Mouse (Mus musculus) thymus, postnatal 25 days (tissue): ENCODE results near the gene Oxct2a.
"Not testable (repeated sequence)": the region's sequence is repeated elsewhere in the genome, so short reads cannot be mapped to it uniquely, and the experiment has no call there.

Source experiments
- DNase-seq: peaks from one replicate; pipeline ENCODE4 v3.0.0; 2022

Gene Oxct2a

DNA sequence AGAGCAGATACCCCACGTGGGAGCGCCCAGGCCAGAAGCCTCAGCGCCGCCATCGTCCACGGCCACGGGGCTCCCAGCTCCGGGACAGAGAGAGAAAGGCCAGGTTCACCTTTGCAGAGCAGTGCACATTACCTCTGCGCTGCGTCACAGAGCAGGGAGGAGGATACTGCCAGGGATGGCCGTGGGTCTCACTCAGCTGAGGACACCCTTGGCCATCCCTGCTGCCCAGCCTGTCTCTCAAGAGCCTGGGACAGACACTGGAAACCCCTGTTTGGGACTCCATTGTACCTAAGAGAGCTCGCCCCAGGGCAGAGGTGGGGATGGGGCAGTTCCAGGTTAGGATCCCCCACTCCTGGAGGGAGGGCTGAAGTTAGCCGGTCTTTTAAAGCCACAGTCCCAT is at the start of gene Oxct2a:
Oxct2a (minus strand) TSS at position 101 of the 400 bp plus-strand sequence.
- no peak for DNase-seq

DNA sequence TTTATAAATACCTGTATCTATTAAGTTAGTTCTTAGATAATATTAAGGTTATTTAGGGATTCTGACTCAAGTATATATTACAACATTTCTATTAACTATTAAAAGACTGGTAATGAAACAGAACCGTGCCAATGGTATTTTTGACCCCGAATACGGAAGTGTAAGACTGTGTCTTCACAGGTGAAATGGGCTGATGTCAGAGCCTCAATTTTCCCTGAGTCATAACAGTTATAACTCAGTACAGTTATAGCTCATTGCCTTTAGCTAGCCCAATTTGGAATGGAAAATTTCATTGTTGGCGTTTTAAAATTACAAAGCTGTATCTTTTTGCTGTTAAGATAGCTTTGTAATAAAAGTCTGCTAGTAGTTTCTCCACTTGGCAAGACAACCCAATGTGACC is 40.1 kb upstream of the Oxct2a start:
- no peak for DNase-seq

DNA sequence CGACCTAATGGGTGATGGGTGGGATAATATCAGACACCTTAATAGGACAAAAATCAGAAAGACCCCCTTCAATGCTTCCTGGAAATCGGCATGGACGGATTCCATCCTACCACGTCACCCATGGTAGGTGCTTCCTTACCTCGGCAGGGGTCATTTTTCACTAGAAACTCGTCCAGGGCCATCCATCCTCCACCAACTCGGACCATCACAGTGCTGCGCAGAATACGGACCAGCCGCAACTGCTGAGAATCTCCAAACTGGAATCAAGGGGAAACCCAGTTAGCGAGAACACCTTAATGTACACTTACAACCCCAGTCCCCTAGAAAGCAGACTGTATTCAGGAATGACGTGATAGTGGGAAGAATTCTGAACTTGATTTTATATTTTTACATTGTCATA is 37.3 kb upstream of the Oxct2a start:
- DNase-seq, result no peak

DNA sequence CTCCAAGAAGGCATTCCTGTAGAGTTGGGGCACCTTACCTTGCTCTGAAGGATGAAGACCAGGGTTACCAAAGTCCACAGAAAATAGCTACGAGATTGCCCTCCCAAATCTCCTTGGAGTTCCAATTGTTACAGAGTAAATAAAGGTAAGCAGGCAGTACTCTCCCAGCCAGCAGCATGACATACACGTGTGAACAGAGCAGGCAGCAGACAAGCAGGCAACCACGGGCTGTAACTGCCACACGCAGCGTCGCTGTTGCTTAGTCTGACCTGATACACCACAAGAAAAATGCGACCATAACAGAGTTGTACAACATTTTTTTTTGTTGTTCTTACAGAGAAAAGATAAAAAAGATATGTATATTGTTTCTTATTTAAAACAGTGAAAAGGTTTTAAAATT is 35.2 kb upstream of the Oxct2a start:
- no peak for DNase-seq

DNA sequence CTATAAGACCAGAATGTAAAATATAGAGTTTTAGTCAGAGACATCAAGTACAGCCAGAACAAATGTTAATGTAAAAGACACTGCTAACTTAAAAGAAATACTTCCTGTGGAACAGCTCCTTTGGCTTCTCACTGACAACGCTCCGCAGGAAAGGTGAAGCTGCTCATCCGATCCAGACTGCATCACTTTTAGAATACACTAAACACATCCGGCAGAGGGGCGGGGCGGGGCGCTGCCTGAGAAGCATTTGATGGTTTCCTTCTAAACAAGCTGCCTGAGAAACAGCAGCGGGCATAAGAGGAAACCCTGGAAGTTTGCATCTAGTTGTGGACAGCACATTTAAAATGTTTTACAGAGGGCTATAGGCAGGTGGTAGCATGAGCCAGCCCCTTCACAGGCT is 32.5 kb upstream of the Oxct2a start:
- DNase-seq, result no peak

DNA sequence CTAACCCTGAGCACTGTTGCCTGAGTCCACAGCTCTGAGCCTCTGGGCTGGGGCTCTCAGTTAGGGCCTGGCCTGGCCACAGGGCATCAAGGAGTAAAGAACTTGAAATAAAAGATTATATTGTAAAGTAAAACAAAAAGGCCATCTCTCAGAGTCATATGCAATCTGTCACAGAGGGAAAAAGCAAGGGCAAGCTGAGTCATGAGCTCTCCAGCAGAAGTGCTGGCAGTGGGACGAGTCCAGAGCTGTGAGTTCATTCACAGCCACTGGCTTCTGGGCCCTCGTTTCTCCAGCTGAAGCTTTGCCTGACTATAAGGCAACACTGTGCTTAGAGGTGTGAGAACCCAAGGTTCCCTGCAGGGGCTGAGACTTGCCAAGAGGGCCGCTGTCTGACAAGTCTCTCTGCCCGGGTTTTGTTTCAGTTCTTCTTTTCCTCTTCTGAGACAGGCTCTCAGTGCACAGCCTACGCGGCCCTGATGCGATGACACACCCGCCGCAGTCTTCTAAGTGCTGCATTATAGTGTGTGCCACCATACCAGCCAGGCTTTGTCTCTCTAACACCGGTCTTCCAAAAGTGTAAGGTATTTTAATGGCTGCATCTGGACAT is 29.9 kb upstream of the Oxct2a start:
- DNase-seq, result no peak

DNA sequence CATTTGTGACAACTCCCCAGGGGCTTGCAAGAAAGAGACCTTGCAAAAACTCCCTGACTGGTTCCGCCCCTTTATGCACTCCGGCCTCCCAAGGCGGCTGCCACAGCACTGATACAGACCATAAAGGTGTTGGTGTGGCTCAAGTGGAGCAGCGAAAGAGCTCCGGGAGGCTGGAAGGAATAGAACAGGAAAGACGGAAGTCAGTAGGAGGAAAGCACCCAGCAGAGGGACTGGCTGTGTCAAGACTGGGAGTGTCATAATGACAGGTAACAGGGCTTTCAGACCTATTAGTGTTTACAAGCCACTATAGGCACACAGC is 20.0 kb upstream of the Oxct2a start:
- no peak for DNase-seq

DNA sequence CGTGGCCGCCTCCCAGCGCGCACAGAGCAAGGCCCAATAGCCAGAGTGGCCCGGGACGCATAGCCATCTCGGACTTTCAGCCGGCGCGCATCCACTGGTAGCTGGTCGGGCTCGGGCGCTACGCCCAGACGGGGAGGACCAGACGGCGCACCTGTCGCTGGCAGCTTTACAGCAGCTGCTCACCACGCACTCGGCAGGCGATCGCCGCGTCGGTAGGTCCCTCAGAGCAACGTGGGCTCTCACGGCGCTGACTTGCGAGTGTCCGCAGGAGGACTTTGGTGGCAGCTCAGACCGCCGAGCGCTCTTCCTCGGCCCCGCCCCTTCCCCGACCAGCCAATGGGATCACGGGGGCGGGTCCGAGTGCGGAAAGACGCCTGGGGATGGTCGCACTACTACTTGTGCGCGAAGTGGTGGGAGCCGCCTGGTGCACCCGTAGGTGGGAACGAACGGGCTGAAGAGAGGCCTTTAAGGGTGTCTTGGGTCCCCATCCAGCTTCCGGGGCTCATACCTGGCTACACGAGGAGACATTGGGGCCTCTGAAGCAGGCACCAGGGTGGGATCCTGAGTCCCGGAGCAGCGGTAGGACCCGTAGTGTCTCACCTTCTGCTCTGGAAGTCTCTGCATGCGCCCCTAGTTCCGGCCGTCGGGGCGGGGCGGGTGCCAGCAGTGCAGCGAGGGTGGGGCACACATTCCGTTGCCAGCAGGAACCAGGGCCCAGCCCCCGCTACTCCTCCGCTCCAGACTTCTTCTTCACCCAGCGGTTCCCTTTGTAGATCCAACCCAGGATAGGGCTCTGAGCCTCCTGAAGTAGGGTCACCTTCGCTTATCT is 19.4 kb upstream of the Oxct2a start, which contains the start of gene Bmp8a:
Bmp8a (minus strand) TSS at position 611 of the 829 bp plus-strand sequence.
- DNase-seq, result peak; percentile 59

DNA sequence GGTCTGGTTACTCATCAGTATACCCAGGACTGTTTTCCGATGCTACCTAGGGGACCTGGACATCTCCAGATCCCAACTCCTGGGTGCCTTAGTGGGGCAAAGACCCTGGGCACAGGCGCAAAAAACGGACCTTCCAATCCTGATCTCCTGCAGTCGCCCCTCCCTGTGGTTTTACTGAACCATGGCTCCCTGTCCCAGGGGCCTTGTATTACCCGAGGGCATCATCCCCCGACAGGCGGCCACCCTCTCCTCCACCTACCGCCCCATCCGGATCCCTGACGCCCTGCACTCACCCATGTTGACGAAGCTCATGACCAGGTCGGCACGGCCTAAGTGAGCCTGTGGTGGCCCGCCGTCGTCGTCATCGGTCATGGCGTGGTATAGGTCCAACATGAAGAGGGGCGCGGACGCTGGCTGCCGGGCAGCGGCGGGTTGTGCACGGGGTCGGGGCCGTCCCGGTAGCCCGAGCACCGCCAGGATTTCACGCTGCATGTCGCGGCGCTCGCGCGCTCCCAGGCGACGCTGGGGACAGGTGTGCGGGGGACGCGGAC is 18.7 kb upstream of the Oxct2a start:
- DNase-seq, result no peak

DNA sequence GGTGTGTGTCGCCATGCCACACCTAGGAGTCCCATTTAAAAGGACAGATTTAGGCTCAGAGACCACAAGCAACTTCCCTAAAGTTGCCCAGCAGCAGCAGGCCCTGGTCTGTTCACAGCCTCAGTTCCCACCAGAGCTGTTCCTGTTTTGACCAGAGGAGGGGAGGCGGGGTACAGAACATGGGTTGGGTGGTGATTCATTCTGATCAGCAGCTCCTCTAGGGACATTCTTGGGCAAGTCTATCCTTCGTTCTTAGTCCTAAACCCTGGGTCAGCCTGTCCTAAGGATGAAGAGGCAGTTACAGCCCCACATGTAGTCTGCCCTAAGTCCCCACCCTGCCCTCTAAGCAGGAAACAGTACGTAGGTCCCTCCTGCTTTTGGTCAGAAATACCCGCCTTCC is 16.8 kb upstream of the Oxct2a start:
- no peak for DNase-seq

DNA sequence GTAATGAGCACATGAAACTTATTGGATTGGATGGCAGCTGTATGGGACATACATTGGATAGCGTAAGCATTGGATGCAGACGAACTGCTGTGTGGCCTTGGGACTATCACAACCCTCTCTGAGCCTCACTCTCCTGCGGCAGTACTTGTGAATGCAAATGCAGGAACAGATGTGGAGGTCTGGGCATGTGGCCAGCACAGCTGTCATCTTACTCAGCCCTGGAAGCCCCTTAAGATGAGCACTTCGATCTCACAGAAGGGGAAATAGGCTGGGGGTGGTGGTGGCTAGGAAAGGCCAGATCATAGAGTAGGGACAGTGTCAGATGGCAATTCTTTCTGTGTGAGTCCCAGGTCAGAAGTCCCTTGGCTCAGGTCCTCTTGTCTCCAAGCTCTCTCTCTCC is 14.3 kb upstream of the Oxct2a start:
- DNase-seq, result no peak

DNA sequence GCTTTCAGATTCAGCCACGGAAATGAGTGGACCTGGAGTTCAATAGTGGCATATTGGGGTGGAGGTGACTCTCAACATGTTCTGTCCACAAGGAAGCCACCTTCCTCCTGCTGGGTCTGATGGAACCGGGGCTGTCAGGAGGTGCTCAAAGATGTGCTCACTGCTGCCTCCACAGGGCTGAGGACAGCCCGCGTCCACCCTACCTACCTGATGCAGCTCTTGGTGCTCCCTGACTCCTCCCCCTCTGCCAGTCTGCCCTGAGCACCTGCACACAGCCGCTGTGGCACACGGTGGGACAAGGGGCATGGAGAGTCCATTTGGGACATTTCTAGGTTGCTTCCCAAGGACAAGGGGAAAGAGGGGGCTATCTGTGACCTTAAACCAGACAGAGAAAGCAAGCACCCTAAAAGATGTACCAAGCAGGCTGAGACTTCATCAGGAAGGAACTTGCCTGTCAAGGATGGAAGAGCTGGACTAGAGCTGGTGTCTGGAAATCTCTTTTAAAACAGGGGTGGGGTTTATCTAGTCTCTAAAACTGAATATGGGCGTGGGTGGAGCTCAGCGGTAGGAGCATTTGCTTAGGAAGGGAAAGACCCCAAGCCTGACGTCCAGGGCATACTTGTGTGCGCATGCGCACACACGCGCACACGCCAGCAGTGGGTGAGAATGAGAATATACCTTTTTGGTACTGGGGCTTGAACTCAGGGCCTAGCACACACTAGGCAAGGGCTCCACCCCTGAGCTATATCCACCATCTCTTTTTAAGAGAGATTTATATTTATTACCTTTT is 12.6 kb upstream of the Oxct2a start:
- DNase-seq, result no peak

DNA sequence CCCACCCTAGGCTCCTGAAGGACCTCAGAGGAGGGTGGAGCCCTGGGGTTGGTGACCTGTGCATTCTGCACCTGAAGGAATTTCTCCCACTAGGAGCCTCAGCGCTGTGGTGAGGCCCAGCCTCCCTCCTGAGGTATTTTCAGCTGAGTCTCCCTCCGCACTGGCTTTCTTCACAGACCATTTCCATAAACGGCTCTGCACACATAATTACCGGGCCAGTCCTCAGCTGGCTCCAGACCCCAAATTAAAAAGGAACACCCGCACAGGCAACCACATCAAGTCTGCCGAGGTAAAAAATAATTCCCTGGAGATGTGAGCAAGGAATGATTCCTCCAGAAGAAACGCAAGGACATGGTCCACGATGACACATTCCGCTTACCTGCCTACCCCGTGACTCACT is 11.8 kb upstream of the Oxct2a start:
- not testable (repeated sequence) for DNase-seq

DNA sequence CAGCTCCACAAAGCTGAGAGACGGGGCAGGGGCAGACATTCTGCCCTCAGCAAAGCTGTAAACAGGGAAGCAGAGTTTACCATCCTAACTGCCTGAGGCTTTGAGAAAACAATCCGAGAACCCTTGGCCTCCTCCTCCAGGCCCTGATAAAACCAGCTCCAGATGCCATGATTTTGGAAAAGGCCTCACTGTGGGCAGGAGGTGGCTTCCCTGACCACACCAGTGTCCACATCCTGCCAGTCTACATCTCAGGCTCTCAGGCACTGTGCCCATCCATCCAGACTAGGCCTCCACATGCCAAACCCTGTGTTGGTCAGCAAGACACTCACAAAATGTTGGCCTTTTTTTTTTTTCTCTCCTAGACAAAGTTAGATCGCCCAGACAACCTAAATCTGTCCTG is 10.7 kb upstream of the Oxct2a start:
- no peak for DNase-seq

DNA sequence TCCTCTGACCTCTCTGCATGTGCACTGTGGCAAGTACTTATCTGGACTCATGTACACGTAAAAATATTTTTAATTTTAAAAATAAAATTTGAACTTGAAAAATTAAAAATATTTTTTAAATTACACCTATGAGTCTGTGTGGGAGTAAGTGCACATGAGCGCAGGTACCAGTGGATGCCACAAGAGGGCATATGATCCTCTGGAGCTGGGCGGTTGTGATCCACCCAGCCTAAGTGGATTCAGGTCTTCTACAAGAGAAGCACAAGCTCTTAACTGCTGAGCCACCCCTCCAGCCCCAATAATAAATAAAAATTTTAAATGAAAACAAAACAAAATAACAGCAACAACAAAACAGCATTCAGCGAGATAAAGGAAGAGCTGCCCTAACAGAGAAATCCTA is 9.7 kb upstream of the Oxct2a start:
- no peak for DNase-seq

DNA sequence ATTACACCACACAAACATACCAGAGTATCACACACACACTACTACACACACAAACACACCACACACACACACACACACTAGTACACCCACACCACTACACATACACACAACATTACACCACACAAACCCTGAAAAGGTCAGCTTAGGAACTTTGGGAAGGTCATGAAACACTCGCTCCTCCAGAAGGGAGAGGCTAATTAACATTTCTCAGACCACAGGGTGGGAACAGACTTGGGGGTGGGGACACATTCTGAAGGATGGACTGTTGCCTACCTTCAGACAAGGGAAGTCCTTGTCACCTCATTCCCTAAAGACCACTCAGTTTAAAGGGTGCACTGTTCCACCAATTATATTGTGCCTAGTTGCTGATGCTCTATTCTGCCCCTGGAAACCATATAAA is 8.5 kb upstream of the Oxct2a start:
- not testable (repeated sequence) for DNase-seq

DNA sequence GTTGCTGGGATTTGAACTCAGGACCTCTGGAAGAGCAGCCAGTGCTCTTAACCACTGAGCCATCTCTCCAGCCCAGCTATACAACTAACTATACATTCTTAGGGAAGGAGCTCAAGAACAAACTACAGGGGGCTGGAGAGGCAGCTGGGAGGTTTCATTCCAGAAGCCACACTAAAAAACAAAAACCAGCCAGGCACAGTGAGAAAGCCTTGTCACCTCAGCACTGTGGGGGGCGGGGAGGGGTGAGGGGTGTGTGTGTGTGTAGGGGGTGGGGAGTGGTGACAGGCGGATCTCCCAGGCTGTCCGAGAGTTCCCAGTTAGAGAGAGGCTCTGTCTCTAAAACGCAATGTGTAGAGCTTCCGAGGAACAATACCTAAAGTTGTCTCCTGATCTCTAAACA is 7.9 kb upstream of the Oxct2a start:
- no peak for DNase-seq

DNA sequence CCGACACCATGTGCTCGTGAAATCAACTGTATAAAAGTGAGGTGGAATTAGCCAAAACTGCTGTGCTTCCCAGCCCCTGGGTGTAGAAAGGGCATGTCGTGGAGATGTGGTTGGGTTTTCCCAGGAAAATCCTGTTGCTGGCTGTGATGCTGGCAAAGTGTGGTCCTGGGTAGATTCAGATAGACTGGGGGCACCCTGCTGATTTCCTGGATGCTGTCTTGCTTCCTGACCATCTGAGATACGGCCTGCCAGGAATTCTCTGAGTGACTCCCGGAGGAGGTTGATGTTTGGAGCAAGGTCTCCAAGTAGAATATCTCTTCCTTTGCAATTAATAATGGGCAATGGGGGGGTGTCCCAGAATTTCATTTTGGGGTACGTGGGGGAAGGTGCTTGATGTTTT is 5.5 kb upstream of the Oxct2a start:
- no peak for DNase-seq

DNA sequence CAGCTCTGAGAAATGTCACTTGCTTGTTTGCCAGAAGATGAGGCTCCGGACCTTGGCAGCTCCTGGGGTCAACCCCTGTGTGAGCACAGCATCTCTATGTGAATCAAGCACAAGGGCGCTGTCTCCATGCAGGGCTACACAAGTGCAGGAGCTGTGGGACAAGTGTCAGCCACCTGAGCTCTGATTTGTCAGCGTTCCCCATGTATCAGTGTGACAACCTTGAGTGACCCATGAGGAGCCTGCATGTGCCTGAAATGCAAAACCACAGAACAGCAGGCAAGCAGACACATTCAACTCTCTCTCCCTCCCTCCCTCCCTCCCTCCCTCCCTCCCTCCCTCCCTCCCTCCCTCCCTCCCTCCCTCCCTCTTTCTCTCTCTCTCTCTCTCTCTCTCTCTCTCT is 4.2 kb upstream of the Oxct2a start:
- no peak for DNase-seq

DNA sequence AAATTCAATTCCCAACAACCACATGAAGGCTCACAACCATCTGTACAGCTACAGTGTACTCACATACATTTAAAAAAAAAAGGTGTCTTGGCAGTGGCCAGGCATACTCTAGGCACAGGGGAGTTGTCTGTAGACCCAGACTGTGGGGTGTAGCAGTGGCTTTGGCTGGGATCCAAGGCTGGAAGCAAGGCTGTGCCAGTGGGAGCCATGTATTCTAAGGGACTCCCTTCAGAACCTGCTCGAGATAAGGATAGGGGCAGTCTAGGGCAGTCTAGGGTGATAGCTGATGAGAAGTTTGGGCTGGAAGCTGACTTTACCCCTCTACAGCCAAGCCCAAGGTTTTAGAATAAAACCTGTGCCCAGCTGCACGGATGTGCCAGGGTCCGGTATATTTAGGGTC is 2.7 kb upstream of the Oxct2a start:
- no peak for DNase-seq

DNA sequence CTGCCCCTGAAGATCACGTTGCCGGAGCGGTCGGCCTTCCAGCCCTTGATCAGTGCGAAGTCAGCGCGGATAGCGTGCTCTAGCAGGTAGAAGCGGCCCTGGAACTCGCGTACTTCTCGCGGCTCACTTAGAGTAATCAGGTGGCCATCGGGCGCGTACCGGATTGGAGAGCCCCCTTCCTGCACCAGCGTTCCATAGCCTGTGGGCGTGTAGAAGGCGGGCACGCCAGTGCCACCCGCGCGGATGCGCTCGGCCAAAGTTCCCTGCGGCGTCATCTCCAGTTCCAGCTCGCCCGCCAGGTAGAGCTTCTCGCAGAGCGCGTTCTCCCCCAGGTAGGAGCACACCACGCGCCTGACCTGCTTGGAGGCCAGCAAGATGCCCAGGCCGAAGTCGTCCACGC is 524 bp downstream of the Oxct2a start:
- not testable (repeated sequence) for DNase-seq

DNA sequence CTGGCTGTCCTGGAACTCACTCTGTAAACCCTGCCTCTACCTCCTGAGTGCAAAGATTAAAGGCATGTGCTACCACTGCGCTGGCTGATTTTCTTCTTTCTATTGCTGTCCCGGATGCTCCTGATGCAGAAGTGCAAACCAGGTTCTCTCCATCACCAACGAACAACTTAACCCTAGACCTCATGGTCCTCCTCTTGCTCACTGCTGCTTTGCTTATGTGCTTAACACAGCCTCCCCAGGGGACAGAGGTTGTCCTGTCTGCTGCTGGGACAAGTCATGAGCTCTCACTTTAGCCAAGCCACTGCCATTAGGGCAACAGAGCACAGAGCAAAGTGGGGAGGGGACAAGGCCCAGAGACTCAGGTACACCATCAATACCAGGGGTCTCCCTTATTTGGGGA is 8.9 kb downstream of the Oxct2a start:
- DNase-seq, result no peak

DNA sequence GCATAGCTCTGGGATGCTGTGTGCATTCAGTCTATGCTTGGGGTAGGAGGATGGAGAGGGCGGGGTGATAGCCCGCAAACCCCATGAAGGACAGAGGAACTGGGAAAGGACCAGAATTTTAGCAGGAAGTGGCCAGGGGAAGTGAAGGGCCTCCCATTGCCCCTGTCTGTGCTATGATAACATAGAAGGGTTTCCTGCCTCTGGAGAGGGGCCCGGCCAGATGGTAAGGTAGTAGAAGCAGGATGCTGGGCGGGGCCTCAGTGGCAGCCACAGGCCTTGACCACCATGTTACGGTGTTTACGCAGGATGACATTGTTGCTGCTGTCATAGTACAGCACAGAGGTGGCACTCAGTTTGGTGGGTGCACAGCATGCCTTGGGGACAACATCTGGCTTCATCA is 10.4 kb downstream of the Oxct2a start:
- DNase-seq, result no peak

DNA sequence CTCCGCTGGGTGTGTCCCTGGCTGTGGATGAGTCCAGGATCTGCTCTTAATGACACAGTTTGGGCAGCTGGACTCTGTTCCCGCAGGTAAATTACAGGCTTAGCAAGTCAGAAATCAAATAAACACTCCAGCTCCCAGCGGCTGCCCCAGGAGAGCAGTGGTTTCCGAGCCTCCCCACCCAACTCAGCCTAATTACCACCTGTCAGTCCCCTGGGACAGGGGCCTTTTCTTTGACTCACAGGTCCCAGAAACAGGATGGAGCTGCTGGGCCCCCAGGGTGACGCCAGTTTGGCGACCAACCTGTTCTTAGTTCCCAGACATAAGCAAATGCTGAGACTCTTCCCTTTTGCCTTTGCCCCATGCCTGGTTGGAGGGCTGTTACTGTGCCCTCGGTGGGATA is 11.6 kb downstream of the Oxct2a start:
- no peak for DNase-seq
